Mouse (Mus musculus): ENCODE measurements at regions not wholly inside any gene's neighbourhood (a gene's known extent, or its start where the extent isn't known, plus 50 kb on each side); places are given as distances from the start of the nearest gene placed in this dataset.

GRCm38 (mm10) chr13:37609085-37609484 is 169.1 kb upstream of the Rreb1 start:
- H3K4me3 ChIP-seq: no peak overlapping the region
- H3K4me2 ChIP-seq (replicated peaks): no peak overlapping the region
- no peak for ATAC-seq (ENCODE audit: low FRiP score)
- 88% methylated on average over 5 of the region's 5 CpGs for WGBS
- no peak overlapping the region for H3K9ac ChIP-seq
- no peaks in the 10 kb centered on the region for H3K36me3 ChIP-seq
- H3K9me3 ChIP-seq (replicated peaks): no peaks in the 10 kb centered on the region
- no peaks in the 10 kb centered on the region for H3K27me3 ChIP-seq
- no peak overlapping the region for H3K27ac ChIP-seq
- H3K4me1 ChIP-seq: no peaks in the 10 kb centered on the region

- Histone ChIP-seq H3K4me1 (no peaks in the 10 kb centered on the region), H3K36me3 (no peaks in the 10 kb centered on the region), H3K27ac (no peak overlapping the region), H3K9ac (no peak overlapping the region), H3K27me3 (no peaks in the 10 kb centered on the region), H3K4me3 (no peak overlapping the region), H3K4me2 (replicated peaks) (no peak overlapping the region), H3K9me3 (replicated peaks) (no peaks in the 10 kb centered on the region)
- ATAC-seq (ENCODE audit: low FRiP score): no peak
- WGBS: 81% methylated on average over 3 of the region's 3 CpGs
Observed at GRCm38 (mm10) chr13:37611387-37611786, 166.8 kb upstream of the Rreb1 start.

- no peak overlapping the region for H3K4me2 ChIP-seq (replicated peaks)
- no peaks in the 10 kb centered on the region for H3K9me3 ChIP-seq (replicated peaks)
- ATAC-seq (ENCODE audit: low FRiP score): no peak
- H3K27me3 ChIP-seq: no peaks in the 10 kb centered on the region
- H3K9ac ChIP-seq: no peak overlapping the region
- H3K27ac ChIP-seq: no peak overlapping the region
- WGBS: 83% methylated on average over 4 of the region's 4 CpGs
- no peaks in the 10 kb centered on the region for H3K36me3 ChIP-seq
- no peaks in the 10 kb centered on the region for H3K4me1 ChIP-seq
- H3K4me3 ChIP-seq: no peak overlapping the region
Observed at GRCm38 (mm10) chr13:37617015-37617414, 161.2 kb upstream of the Rreb1 start.

GRCm38 (mm10) chr13:37619841-37620725 is 158.1 kb upstream of the Rreb1 start:
- 64% methylated on average over 11 of the region's 11 CpGs for WGBS
- no peaks in the 10 kb centered on the region for H3K36me3 ChIP-seq
- H3K4me1 ChIP-seq: no peaks in the 10 kb centered on the region
- no peak overlapping the region for H3K27ac ChIP-seq
- ATAC-seq (ENCODE audit: low FRiP score): no peak
- H3K9ac ChIP-seq: no peak overlapping the region
- H3K9me3 ChIP-seq (replicated peaks): no peaks in the 10 kb centered on the region
- H3K4me3 ChIP-seq: no peak overlapping the region
- H3K4me2 ChIP-seq (replicated peaks): no peak overlapping the region
- no peaks in the 10 kb centered on the region for H3K27me3 ChIP-seq

GRCm38 (mm10) chr13:37621319-37622050 is 156.7 kb upstream of the Rreb1 start:
- no peaks in the 10 kb centered on the region for H3K27me3 ChIP-seq
- no peak for ATAC-seq (ENCODE audit: low FRiP score)
- WGBS: 98% methylated on average over 5 of the region's 5 CpGs

GRCm38 (mm10) chr13:37622366-37623088 is 155.7 kb upstream of the Rreb1 start:
- Histone ChIP-seq H3K27me3 (no peaks in the 10 kb centered on the region), H3K9me3 (replicated peaks) (no peaks in the 10 kb centered on the region), H3K4me3 (no peak overlapping the region), H3K9ac (no peak overlapping the region), H3K4me1 (no peaks in the 10 kb centered on the region), H3K27ac (no peak overlapping the region), H3K4me2 (replicated peaks) (no peak overlapping the region), H3K36me3 (no peaks in the 10 kb centered on the region)
- 76% methylated on average over 6 of the region's 6 CpGs for WGBS
- ATAC-seq (ENCODE audit: low FRiP score): no peak

More at GRCm38 (mm10) chr13:37621319-37622050, 156.7 kb upstream of the Rreb1 start:
- H3K4me1 ChIP-seq: no peaks in the 10 kb centered on the region
- no peaks in the 10 kb centered on the region for H3K36me3 ChIP-seq
- no peak overlapping the region for H3K4me2 ChIP-seq (replicated peaks)
- H3K9ac ChIP-seq: no peak overlapping the region
- H3K27ac ChIP-seq: no peak overlapping the region
- no peak overlapping the region for H3K4me3 ChIP-seq
- H3K9me3 ChIP-seq (replicated peaks): no peaks in the 10 kb centered on the region

GRCm38 (mm10) chr13:37624741-37625140 is 153.5 kb upstream of the Rreb1 start:
- Histone ChIP-seq H3K4me2 (replicated peaks) (no peak overlapping the region), H3K27me3 (no peaks in the 10 kb centered on the region), H3K36me3 (no peaks in the 10 kb centered on the region), H3K9me3 (replicated peaks) (no peaks in the 10 kb centered on the region), H3K4me1 (no peaks in the 10 kb centered on the region), H3K27ac (no peak overlapping the region), H3K9ac (no peak overlapping the region), H3K4me3 (no peak overlapping the region)
- no peak for ATAC-seq (ENCODE audit: low FRiP score)
- 67% methylated on average over 1 of the region's 1 CpGs for WGBS

GRCm38 (mm10) chr13:37625532-37626235 is 152.5 kb upstream of the Rreb1 start:
- no peak overlapping the region for H3K9ac ChIP-seq
- H3K4me1 ChIP-seq: no peaks in the 10 kb centered on the region
- no peak overlapping the region for H3K4me3 ChIP-seq
- ATAC-seq (ENCODE audit: low FRiP score): no peak
- H3K36me3 ChIP-seq: no peaks in the 10 kb centered on the region
- H3K9me3 ChIP-seq (replicated peaks): no peaks in the 10 kb centered on the region
- H3K4me2 ChIP-seq (replicated peaks): no peak overlapping the region
- WGBS: 88% methylated on average over 13 of the region's 13 CpGs
- no peak overlapping the region for H3K27ac ChIP-seq
- H3K27me3 ChIP-seq: no peaks in the 10 kb centered on the region

GRCm38 (mm10) chr13:37628391-37629270 is 149.6 kb upstream of the Rreb1 start:
- Histone ChIP-seq H3K9ac (no peak overlapping the region), H3K4me1 (no peaks in the 10 kb centered on the region), H3K4me2 (replicated peaks) (no peak overlapping the region), H3K4me3 (no peak overlapping the region), H3K36me3 (no peaks in the 10 kb centered on the region), H3K9me3 (replicated peaks) (peaks cover 6% of the 10 kb centered on the region; the same call in 1 of the 2 replicates), H3K27ac (no peak overlapping the region), H3K27me3 (no peaks in the 10 kb centered on the region)
- WGBS: 60% methylated on average over 16 of the region's 16 CpGs
- ATAC-seq (ENCODE audit: low FRiP score): no peak

- Histone ChIP-seq H3K9me3 (replicated peaks) (peaks cover 6% of the 10 kb centered on the region; the same call in 1 of the 2 replicates), H3K9ac (no peak overlapping the region), H3K4me3 (no peak overlapping the region), H3K36me3 (no peaks in the 10 kb centered on the region), H3K4me2 (replicated peaks) (no peak overlapping the region), H3K4me1 (no peaks in the 10 kb centered on the region), H3K27ac (no peak overlapping the region), H3K27me3 (no peaks in the 10 kb centered on the region)
- 77% methylated on average over 6 of the region's 6 CpGs for WGBS
- ATAC-seq (ENCODE audit: low FRiP score): no peak
Observed at GRCm38 (mm10) chr13:37629271-37629899, 148.8 kb upstream of the Rreb1 start.
